Mouse (Mus musculus) MEL (cell line): ENCODE data around the gene Slc39a7. TPM values are rescaled to one million over a fixed set of nuclear protein-coding genes. Genes with fewer than 3 reads are reported as not detected.

Experiments used
- DNase-seq: peaks from one replicate; pipeline ENCODE4 v3.0.0; 2011; ENCODE audit warnings: low read depth, low spot score
- H3K27ac ChIP-seq: 2 replicates; pipeline ENCODE4 v1.5.1; 2012; ENCODE audit warnings: low read depth, mild to moderate bottlenecking, control low read depth, low read length, moderate library complexity; ENCODE audit not compliant: control insufficient read depth
- H3K27me3 ChIP-seq, 2 experiments: fragments of 150-350 bp in 1 of 2; sonication (generic) in 1 of 2; 2 replicates each; pipeline ENCODE4 v1.6.1; 2012; ENCODE audit warnings: low read length in 2 of 2, mild to moderate bottlenecking in 2 of 2, improper control_type of control experiment in 1 of 2, moderate library complexity in 1 of 2; ENCODE audit not compliant: insufficient read depth in 2 of 2, control insufficient read depth in 1 of 2
- H3K36me3 ChIP-seq, 2 experiments: 2 replicates each; pipeline ENCODE4 v1.6.1; 2012 to 2014; ENCODE audit warnings: low read length in 2 of 2, improper control_type of control experiment in 1 of 2, inconsistent platforms in 1 of 2, mild to moderate bottlenecking in 1 of 2; ENCODE audit not compliant: insufficient read depth in 2 of 2, control insufficient read depth in 1 of 2
- H3K4me1 ChIP-seq, 2 experiments: fragments of 150-350 bp in 1 of 2; sonication (generic) in 1 of 2; 2 replicates each; pipeline ENCODE4 v1.6.1; 2012; ENCODE audit warnings: low read length in 2 of 2, improper control_type of control experiment in 1 of 2, mild to moderate bottlenecking in 1 of 2; ENCODE audit not compliant: insufficient read depth in 2 of 2, control insufficient read depth in 1 of 2
- H3K4me3 ChIP-seq, 2 experiments: fragments of 150-350 bp in 1 of 2; sonication (generic) in 1 of 2; 2 replicates each; pipeline ENCODE4 v1.5.1; 2012; ENCODE audit warnings: low read depth in 2 of 2, low read length in 2 of 2, mild to moderate bottlenecking in 2 of 2, moderate library complexity in 2 of 2, control low read depth in 1 of 2, improper control_type of control experiment in 1 of 2; ENCODE audit not compliant: control insufficient read depth in 1 of 2, insufficient read depth in 1 of 2
- H3K79me2 ChIP-seq: 2 replicates; pipeline ENCODE4 v1.6.1; 2012; ENCODE audit warnings: mild to moderate bottlenecking, low read length, moderate library complexity; ENCODE audit not compliant: control insufficient read depth, poor library complexity, insufficient read depth
- H3K9ac ChIP-seq: 2 replicates; pipeline ENCODE4 v1.6.1; 2012; ENCODE audit warnings: low read depth, mild to moderate bottlenecking, control low read depth, low read length, moderate library complexity; ENCODE audit not compliant: control insufficient read depth, poor library complexity, severe bottlenecking
- H3K9me3 ChIP-seq: fragments of 150-350 bp; sonication (generic); replicated peaks from 2 replicates; pipeline ENCODE4 v1.6.1; 2012; ENCODE audit warnings: mild to moderate bottlenecking, low read length, improper control_type of control experiment, moderate library complexity; ENCODE audit not compliant: insufficient read depth
- CHD2 ChIP-seq: IDR thresholded peaks from 2 replicates; pipeline ENCODE4 v1.6.1; 2011; ENCODE audit warnings: low read length, improper control_type of control experiment
- ELF1 ChIP-seq: IDR thresholded peaks from 2 replicates; pipeline ENCODE4 v1.6.1; 2014; ENCODE audit warnings: low read depth, mild to moderate bottlenecking, inconsistent platforms, low read length, improper control_type of control experiment, moderate library complexity
- EP300 ChIP-seq, 2 experiments: IDR thresholded peaks; 2 replicates each; pipeline ENCODE4 v1.6.1; 2011; ENCODE audit warnings: improper control_type of control experiment in 2 of 2, low read length in 2 of 2, low read depth in 1 of 2, mild to moderate bottlenecking in 1 of 2
- ETS1 ChIP-seq: IDR thresholded peaks from 2 replicates; pipeline ENCODE4 v1.6.1; 2012; ENCODE audit warnings: low read depth, mild to moderate bottlenecking, inconsistent platforms, low read length, improper control_type of control experiment, moderate library complexity
- HCFC1 ChIP-seq: IDR thresholded peaks from 2 replicates; pipeline ENCODE4 v1.6.1; 2012; ENCODE audit warnings: low read depth, mild to moderate bottlenecking, inconsistent platforms, low read length, improper control_type of control experiment, moderate library complexity
- KAT2A ChIP-seq: conservative IDR thresholded peaks from 2 replicates; pipeline ENCODE4 v1.6.1; 2012; ENCODE audit warnings: low read depth, low read length, improper control_type of control experiment, inconsistent platforms
- MAZ ChIP-seq: IDR thresholded peaks from 2 replicates; pipeline ENCODE4 v1.6.1; 2012; ENCODE audit warnings: low read depth, mild to moderate bottlenecking, inconsistent platforms, low read length, improper control_type of control experiment
- MEF2A ChIP-seq: IDR thresholded peaks from 2 replicates; pipeline ENCODE4 v1.6.1; 2014; ENCODE audit warnings: low read depth, mild to moderate bottlenecking, inconsistent platforms, low read length, improper control_type of control experiment; ENCODE audit not compliant: poor library complexity, insufficient replicate concordance, severe bottlenecking; ENCODE audit errors: extremely low read depth
- MXI1 ChIP-seq: IDR thresholded peaks from 2 replicates; pipeline ENCODE4 v1.6.1; 2011; ENCODE audit warnings: mild to moderate bottlenecking, low read depth, low read length, improper control_type of control experiment
- MYC ChIP-seq: IDR thresholded peaks from 2 replicates; pipeline ENCODE4 v1.6.1; 2011; ENCODE audit warnings: low read depth, mild to moderate bottlenecking, low read length, improper control_type of control experiment, moderate library complexity
- POLR2A ChIP-seq, 2 experiments: IDR thresholded peaks; 2 replicates each; pipeline ENCODE4 v1.6.1; 2011 to 2012; ENCODE audit warnings: low read length in 2 of 2, mild to moderate bottlenecking in 2 of 2, control low read depth in 1 of 2, improper control_type of control experiment in 1 of 2, low read depth in 1 of 2, moderate library complexity in 1 of 2; ENCODE audit not compliant: control insufficient read depth in 1 of 2, insufficient read depth in 1 of 2, poor library complexity in 1 of 2
- POLR2AphosphoS5 ChIP-seq: IDR thresholded peaks from 2 replicates; pipeline ENCODE4 v1.6.1; 2012; ENCODE audit warnings: low read depth, borderline replicate concordance, mild to moderate bottlenecking, inconsistent platforms, low read length, moderate library complexity, mixed read lengths
- RAD21 ChIP-seq: IDR thresholded peaks from 2 replicates; pipeline ENCODE4 v1.6.1; 2011; ENCODE audit warnings: mild to moderate bottlenecking, low read depth, low read length, improper control_type of control experiment
- RCOR1 ChIP-seq: IDR thresholded peaks from 2 replicates; pipeline ENCODE4 v1.6.1; 2012; ENCODE audit warnings: low read depth, mild to moderate bottlenecking, inconsistent platforms, low read length, improper control_type of control experiment
- SIN3A ChIP-seq: IDR thresholded peaks from 2 replicates; pipeline ENCODE4 v1.6.1; 2012; ENCODE audit warnings: low read length, improper control_type of control experiment, inconsistent platforms
- SMC3 ChIP-seq: IDR thresholded peaks from 2 replicates; pipeline ENCODE4 v1.6.1; 2011; ENCODE audit warnings: low read depth, low read length, improper control_type of control experiment
- TCF12 ChIP-seq: IDR thresholded peaks from 2 replicates; pipeline ENCODE4 v1.6.1; 2014; ENCODE audit warnings: low read depth, mild to moderate bottlenecking, inconsistent platforms, low read length, improper control_type of control experiment, moderate library complexity
- ZKSCAN1 ChIP-seq: IDR thresholded peaks from 2 replicates; pipeline ENCODE4 v1.6.1; 2012; ENCODE audit warnings: low read depth, mild to moderate bottlenecking, inconsistent platforms, low read length, improper control_type of control experiment, moderate library complexity
- ZMIZ1 ChIP-seq: IDR thresholded peaks from 2 replicates; pipeline ENCODE4 v1.6.1; 2012; ENCODE audit warnings: low read depth, mild to moderate bottlenecking, inconsistent platforms, low read length, improper control_type of control experiment, moderate library complexity
- polyA plus RNA-seq, 2 experiments: library from polyadenylated mRNA; stranded (reverse) in 1 of 2; unstranded in 1 of 2; fragments of >175 nt in 1 of 2; fragments of >200 nt in 1 of 2; gene quantifications; 2 replicates each; pipeline versions ENCODE4 v1.2.1 to v1.2.4; 2012; ENCODE audit warnings: low replicate concordance in 2 of 2, low read depth in 1 of 2; ENCODE audit not compliant: insufficient read length in 2 of 2, insufficient read depth in 1 of 2, missing spikeins in 1 of 2
- total RNA-seq: library from RNA; depleted of rRNA; stranded (reverse); fragments of 300-350 nt; gene quantifications from 2 replicates; pipeline ENCODE4 v1.2.3, GENCODE M21; 2012

Gene Slc39a7
- total and polyA plus RNA-seq, 3 experiments: 150 to 152 TPM; not detected in 1

DNA sequence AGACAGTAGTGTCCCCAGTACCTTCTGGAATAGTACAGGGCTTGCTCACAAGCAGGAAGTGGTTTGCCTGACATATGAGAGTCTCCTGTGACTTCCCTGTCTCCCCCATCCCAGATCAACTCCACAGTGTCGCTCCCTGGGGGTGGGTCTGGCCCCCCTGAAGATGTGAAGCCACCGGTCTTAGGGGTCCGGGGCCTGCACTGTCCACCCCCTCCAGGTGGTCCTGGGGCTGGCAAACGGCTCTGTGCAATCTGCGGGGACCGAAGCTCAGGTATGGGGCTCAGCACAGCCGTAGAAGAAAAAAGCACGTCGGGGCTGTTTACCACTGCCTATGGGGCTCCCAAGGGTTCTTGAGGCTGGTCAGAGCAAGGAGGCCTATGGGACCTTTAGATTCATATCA, 2.0 kb upstream of the Slc39a7 start:
- H3K27me3 ChIP-seq: no peaks in the 10 kb centered on the region
- peak overlapping the region; percentile 99 for H3K9ac ChIP-seq

GRCm38 (mm10) chr17:34032806-34033205, 1.3 kb upstream of the Slc39a7 start:
- no peaks in the 10 kb centered on the region for H3K27me3 ChIP-seq
- H3K4me3 ChIP-seq: peak overlapping the region; percentile 90 to 100
- 0 out of 2 replicates have a peak, but pooled peaks have one; percentile 28 for TF ChIP-seq SIN3A
- 0 out of 2 replicates have a peak, but pooled peaks have one; percentile 26 for TF ChIP-seq RCOR1
- TF ChIP-seq CHD2: no peak
- no peak for TF ChIP-seq MXI1
- TF ChIP-seq POLR2A (IDR thresholded peaks at IDR 0.05; ENCODE audit: control insufficient read depth in 1 of 2, insufficient read depth in 1 of 2, low read depth in 1 of 2, low read length in 2 of 2, poor library complexity in 1 of 2): 0 out of 4 replicates have a peak, but pooled peaks of 1 of the 2 experiments have one; percentile 36
- TF ChIP-seq EP300 (IDR thresholded peaks at IDR 0.05; ENCODE audit: low read depth in 1 of 2, low read length in 2 of 2): peak in 1 of 2 experiments; percentile 49; a peak in 1 of 4 replicates
- TF ChIP-seq MAZ: peak; percentile 61; the same call in 1 of the 2 replicates
- TF ChIP-seq ETS1: peak; percentile 40; the same call in 1 of the 2 replicates
- no peak for TF ChIP-seq KAT2A
- TF ChIP-seq ZKSCAN1: no peak
- peak; percentile 51; the same call in 1 of the 2 replicates for TF ChIP-seq ZMIZ1
- 0 out of 2 replicates have a peak, but pooled peaks have one; percentile 51 for TF ChIP-seq HCFC1
- no peak for TF ChIP-seq RAD21
- TF ChIP-seq POLR2AphosphoS5: no peak
- H3K36me3 ChIP-seq: peaks cover 4 to 14% of the 10 kb centered on the region in 2 experiments; a peak in 3 of 4 replicates
- H3K27ac ChIP-seq: peak overlapping the region; percentile 75
- DNase-seq: peak; percentile 82
- no peaks in the 10 kb centered on the region for H3K9me3 ChIP-seq
- H3K9ac ChIP-seq: peak overlapping the region; percentile 99
- peaks cover 2 to 25% of the 10 kb centered on the region in 2 experiments; a peak in 3 of 4 replicates for H3K4me1 ChIP-seq
- peaks cover 39% of the 10 kb centered on the region for H3K79me2 ChIP-seq

More for the DNA sequence above, 2.0 kb upstream of the Slc39a7 start:
- Histone ChIP-seq H3K27ac (peak overlapping the region; percentile 75), H3K9me3 (no peaks in the 10 kb centered on the region), H3K4me1 (peaks cover 2 to 21% of the 10 kb centered on the region in 2 experiments; a peak in 3 of 4 replicates), H3K36me3 (peaks cover 3 to 14% of the 10 kb centered on the region in 2 experiments; a peak in 3 of 4 replicates), H3K79me2 (peaks cover 39% of the 10 kb centered on the region), H3K4me3 (peak overlapping the region; percentile 90 to 100)
- DNase-seq: no peak
- TF ChIP-seq SMC3 (no peak), TCF12 (no peak), MYC (no peak), MEF2A (no peak), SIN3A (no peak), ELF1 (no peak)
